Mouse (Mus musculus): ENCODE data around the gene Elof1. TPM values are rescaled to one million over a fixed set of nuclear protein-coding genes. Genes with fewer than 3 reads are reported as not detected.
A peak's percentile ranks its signal among the peaks of the same experiment; 100 is the strongest.

The Elof1 gene
- total RNA-seq, 1 experiment: 85.3 TPM

GRCm38 (mm10) chr9:22138480-22138879 is 21.5 kb upstream of the Elof1 start:
- no peaks in the 10 kb centered on the region for H3K36me3 ChIP-seq (ENCODE audit: control insufficient read depth, insufficient read depth, low read length, poor library complexity, severe bottlenecking)
- in situ Hi-C loops (cut with MboI; ENCODE audit: low sequenced_read_pairs in 2 of 2, unreplicated experiment in 2 of 2): no loop called here
- no peak overlapping the region for H3K4me3 ChIP-seq (ENCODE audit: insufficient read depth in 1 of 2, low read depth in 1 of 2, low read length in 2 of 2, poor library complexity in 1 of 2, severe bottlenecking in 1 of 2)
- no peaks in the 10 kb centered on the region for H3K9me3 ChIP-seq (ENCODE audit: control insufficient read depth, insufficient read depth, low read depth, low read length)
- peaks cover 2 to 14% of the 10 kb centered on the region in 2 experiments; a peak in 2 of 4 replicates for H3K4me1 ChIP-seq (ENCODE audit: control insufficient read depth in 2 of 2, insufficient read depth in 2 of 2, low read length in 2 of 2, poor library complexity in 1 of 2)
- TF ChIP-seq ZNF384 (IDR thresholded peaks at IDR 0.05; ENCODE audit: low read depth, low read length): no peak
- H3K9ac ChIP-seq (ENCODE audit: insufficient read depth, low read depth, low read length, poor library complexity, severe bottlenecking): no peak overlapping the region
- H3K27ac ChIP-seq (ENCODE audit: insufficient read depth, low read depth, low read length, poor library complexity, severe bottlenecking): no peak overlapping the region
- no peak for DNase-seq (ENCODE audit: low read depth, low spot score)

- Histone ChIP-seq H3K4me3 (ENCODE audit: insufficient read depth in 1 of 2, low read depth in 1 of 2, low read length in 2 of 2, poor library complexity in 1 of 2, severe bottlenecking in 1 of 2) (no peak overlapping the region), H3K27ac (ENCODE audit: insufficient read depth, low read depth, low read length, poor library complexity, severe bottlenecking) (peak overlapping the region; percentile 18; the same call in 1 of the 2 replicates), H3K9ac (ENCODE audit: insufficient read depth, low read depth, low read length, poor library complexity, severe bottlenecking) (no peak overlapping the region), H3K36me3 (ENCODE audit: control insufficient read depth, insufficient read depth, low read length, poor library complexity, severe bottlenecking) (no peaks in the 10 kb centered on the region), H3K9me3 (ENCODE audit: control insufficient read depth, insufficient read depth, low read depth, low read length) (no peaks in the 10 kb centered on the region), H3K4me1 (ENCODE audit: control insufficient read depth in 2 of 2, insufficient read depth in 2 of 2, low read length in 2 of 2, poor library complexity in 1 of 2) (peaks cover 2 to 16% of the 10 kb centered on the region in 2 experiments; a peak in 2 of 4 replicates)
- DNase-seq (ENCODE audit: low read depth, low spot score): peak; percentile 95
- peak; percentile 98 for TF ChIP-seq MAFK (IDR thresholded peaks at IDR 0.05; ENCODE audit: insufficient read depth, low read depth, low read length)
- no peak for TF ChIP-seq HCFC1 (IDR thresholded peaks at IDR 0.05; ENCODE audit: borderline replicate concordance, insufficient read depth, low read length)
- no peak for TF ChIP-seq ZC3H11A (IDR thresholded peaks at IDR 0.05; ENCODE audit: borderline replicate concordance, low read depth, low read length)
- TF ChIP-seq CHD2 (IDR thresholded peaks at IDR 0.05; ENCODE audit: low read depth, low read length): no peak
- TF ChIP-seq ZNF384 (IDR thresholded peaks at IDR 0.05; ENCODE audit: low read depth, low read length): no peak
- in situ Hi-C loops (cut with MboI; ENCODE audit: low sequenced_read_pairs in 2 of 2, unreplicated experiment in 2 of 2): no loop called here
Measured at GRCm38 (mm10) chr9:22136765-22137547, 20.0 kb upstream of the Elof1 start.

GRCm38 (mm10) chr9:22135644-22136390 is 18.8 kb upstream of the Elof1 start, which contains the start of gene Acp5:
TSS of gene Acp5 (minus strand) at chr9:22135711.
- Histone ChIP-seq H3K9ac (ENCODE audit: insufficient read depth, low read depth, low read length, poor library complexity, severe bottlenecking) (no peak within 1 kb of the TSS), H3K36me3 (ENCODE audit: control insufficient read depth, insufficient read depth, low read length, poor library complexity, severe bottlenecking) (no peaks in the 10 kb centered on the region), H3K4me1 (ENCODE audit: control insufficient read depth in 2 of 2, insufficient read depth in 2 of 2, low read length in 2 of 2, poor library complexity in 1 of 2) (peaks cover 2 to 16% of the 10 kb centered on the region in 2 experiments; a peak in 2 of 4 replicates), H3K9me3 (ENCODE audit: control insufficient read depth, insufficient read depth, low read depth, low read length) (no peaks in the 10 kb centered on the region), H3K4me3 (ENCODE audit: insufficient read depth in 1 of 2, low read depth in 1 of 2, low read length in 2 of 2, poor library complexity in 1 of 2, severe bottlenecking in 1 of 2) (no peak within 1 kb of the TSS), H3K27ac (ENCODE audit: insufficient read depth, low read depth, low read length, poor library complexity, severe bottlenecking) (no peak within 1 kb of the TSS)
- TF ChIP-seq HCFC1 (IDR thresholded peaks at IDR 0.05; ENCODE audit: borderline replicate concordance, insufficient read depth, low read length) (no peak), CHD2 (IDR thresholded peaks at IDR 0.05; ENCODE audit: low read depth, low read length) (no peak), MAFK (IDR thresholded peaks at IDR 0.05; ENCODE audit: insufficient read depth, low read depth, low read length) (no peak), ZNF384 (IDR thresholded peaks at IDR 0.05; ENCODE audit: low read depth, low read length) (no peak), ZC3H11A (IDR thresholded peaks at IDR 0.05; ENCODE audit: borderline replicate concordance, low read depth, low read length) (no peak)
- no peak for DNase-seq (ENCODE audit: low read depth, low spot score)
- in situ Hi-C loops (cut with MboI; ENCODE audit: low sequenced_read_pairs in 2 of 2, unreplicated experiment in 2 of 2): no loop called here

- TF ChIP-seq HCFC1 (IDR thresholded peaks at IDR 0.05; ENCODE audit: borderline replicate concordance, insufficient read depth, low read length) (no peak), ZNF384 (IDR thresholded peaks at IDR 0.05; ENCODE audit: low read depth, low read length) (no peak), ZC3H11A (IDR thresholded peaks at IDR 0.05; ENCODE audit: borderline replicate concordance, low read depth, low read length) (no peak), MAFK (IDR thresholded peaks at IDR 0.05; ENCODE audit: insufficient read depth, low read depth, low read length) (no peak), CHD2 (IDR thresholded peaks at IDR 0.05; ENCODE audit: low read depth, low read length) (no peak)
- Histone ChIP-seq H3K9me3 (ENCODE audit: control insufficient read depth, insufficient read depth, low read depth, low read length) (no peaks in the 10 kb centered on the region), H3K4me1 (ENCODE audit: control insufficient read depth in 2 of 2, insufficient read depth in 2 of 2, low read length in 2 of 2, poor library complexity in 1 of 2) (peaks cover 2 to 19% of the 10 kb centered on the region in 2 experiments; a peak in 2 of 4 replicates), H3K9ac (ENCODE audit: insufficient read depth, low read depth, low read length, poor library complexity, severe bottlenecking) (no peak overlapping the region), H3K36me3 (ENCODE audit: control insufficient read depth, insufficient read depth, low read length, poor library complexity, severe bottlenecking) (no peaks in the 10 kb centered on the region), H3K4me3 (ENCODE audit: insufficient read depth in 1 of 2, low read depth in 1 of 2, low read length in 2 of 2, poor library complexity in 1 of 2, severe bottlenecking in 1 of 2) (no peak overlapping the region), H3K27ac (ENCODE audit: insufficient read depth, low read depth, low read length, poor library complexity, severe bottlenecking) (no peak overlapping the region)
- in situ Hi-C loops (cut with MboI; ENCODE audit: low sequenced_read_pairs in 2 of 2, unreplicated experiment in 2 of 2): no loop called here
- no peak for DNase-seq (ENCODE audit: low read depth, low spot score)
Measured at GRCm38 (mm10) chr9:22134988-22135643, 18.1 kb upstream of the Elof1 start.

Data from ES-E14 (cell line).